Mouse (Mus musculus) liver, postnatal 0 days (tissue): ENCODE measurements around the gene Il17c. TPM values are rescaled to one million over a fixed set of nuclear protein-coding genes. Genes with fewer than 3 reads are reported as not detected.

Source experiments
- ATAC-seq: fragments of 200-750 bp; cut with Nextera tagmentation; 2 replicates; pipeline ENCODE4 v1.8.0; 2017; ENCODE audit warnings: mild to moderate bottlenecking, moderate library complexity
- DNase-seq: peaks from one replicate; pipeline ENCODE4 v3.0.0-alpha.2; 2016
- H3K27ac ChIP-seq: fragments of 300-500 bp; sonication (generic); 2 replicates; pipeline ENCODE4 v1.5.1; 2014; ENCODE audit warnings: antibody characterized with exemption, moderate library complexity, mild to moderate bottlenecking, low read depth
- H3K27me3 ChIP-seq: fragments of 300-500 bp; sonication (generic); 2 replicates; pipeline ENCODE4 v1.6.1; 2014; ENCODE audit warnings: low read length, control low read depth, mixed read lengths; ENCODE audit not compliant: insufficient read depth
- H3K36me3 ChIP-seq: fragments of 300-500 bp; sonication (generic); replicated peaks from 2 replicates; pipeline ENCODE4 v1.6.1; 2014; ENCODE audit warnings: mild to moderate bottlenecking, control low read depth, low read length, moderate library complexity, mixed read lengths; ENCODE audit not compliant: insufficient read depth
- H3K4me1 ChIP-seq: fragments of 300-500 bp; sonication (generic); 2 replicates; pipeline ENCODE4 v1.6.1; 2014; ENCODE audit warnings: antibody characterized with exemption, mild to moderate bottlenecking, control low read depth; ENCODE audit not compliant: insufficient read depth
- H3K4me2 ChIP-seq: fragments of 300-500 bp; sonication (generic); 2 replicates; pipeline ENCODE4 v1.6.1; 2014; ENCODE audit warnings: low read depth, mild to moderate bottlenecking, low read length, moderate library complexity, mixed read lengths
- H3K4me3 ChIP-seq: fragments of 300-500 bp; sonication (generic); 2 replicates; pipeline ENCODE4 v1.5.1; 2014; ENCODE audit warnings: low read depth, low read length
- H3K9ac ChIP-seq: fragments of 300-500 bp; sonication (generic); replicated peaks from 2 replicates; pipeline ENCODE4 v1.6.1; 2014; ENCODE audit warnings: mild to moderate bottlenecking, moderate library complexity
- H3K9me3 ChIP-seq: fragments of 300-500 bp; sonication (generic); 2 replicates; pipeline ENCODE4 v1.6.1; 2016; ENCODE audit warnings: mild to moderate bottlenecking, control low read depth, low read length, mixed read lengths
- CTCF ChIP-seq: sonication (generic); IDR thresholded peaks from 2 replicates; pipeline ENCODE4 v1.5.1; 2016; ENCODE audit warnings: antibody characterized with exemption, low read depth
- EP300 ChIP-seq: IDR thresholded peaks from 2 replicates; pipeline ENCODE4 v1.6.1; 2016; ENCODE audit warnings: antibody characterized with exemption, low read depth, mild to moderate bottlenecking
- WGBS: fragments of 180-500 bp; shearing (Covaris S2); extraction: QIAGEN DNeasy Blood & Tissue Kit; methylation state at CpG from one replicate; pipeline ENCODE4 v1.1.7; 2014; ENCODE audit not compliant: insufficient replicate concordance; 5-methylcytosine and 5-hydroxymethylcytosine counted together
- polyA plus RNA-seq: library from polyadenylated mRNA; unstranded; fragments of >200 nt; fragmentation: Nextera tagmentation; extraction: Ambion mirVana; gene quantifications from 2 replicates; pipeline ENCODE4 v1.2.1, GENCODE M21; 2015

Il17c gene
- polyA plus RNA-seq, 1 experiment from 2014 or later = not detected

DNA sequence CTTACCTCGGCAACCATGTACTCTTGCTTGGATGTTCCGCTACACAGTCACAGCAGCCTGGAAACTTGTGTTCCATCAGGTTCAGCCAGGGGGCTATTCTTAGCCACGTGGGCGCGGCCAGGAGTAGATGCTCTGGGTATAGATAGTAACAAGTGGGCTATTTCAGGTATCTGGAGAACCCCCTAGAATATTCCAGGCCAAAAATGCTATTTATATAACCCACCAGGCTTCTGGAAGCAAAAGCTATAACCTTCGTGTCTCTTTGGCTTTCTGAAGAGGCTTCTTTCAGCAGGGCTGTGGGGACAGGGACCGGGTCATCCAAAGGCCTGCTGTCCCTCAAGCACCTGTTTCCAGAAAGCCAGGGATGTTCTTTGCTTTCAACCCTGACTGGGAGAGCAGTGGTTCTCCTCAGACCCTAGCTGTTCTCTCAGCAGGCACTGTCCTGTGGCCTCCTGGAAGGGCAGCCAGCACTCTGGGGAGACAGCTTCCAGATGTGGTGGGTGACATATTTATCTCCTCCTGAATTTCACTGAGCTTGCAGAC is 29.4 kb downstream of the Il17c start:
- no peak for DNase-seq
- no peak overlapping the region for H3K4me2 ChIP-seq
- no peaks in the 10 kb centered on the region for H3K27me3 ChIP-seq
- no peak overlapping the region for H3K9ac ChIP-seq
- 70% methylated on average over 7 of the region's 7 CpGs for WGBS
- H3K27ac ChIP-seq = no peak overlapping the region
- TF ChIP-seq CTCF (no peak), EP300 (no peak)
- H3K4me1 ChIP-seq = peaks cover 5% of the 10 kb centered on the region
- no peaks in the 10 kb centered on the region for H3K9me3 ChIP-seq
- no peak for ATAC-seq
- no peaks in the 10 kb centered on the region for H3K36me3 ChIP-seq
- H3K4me3 ChIP-seq = no peak overlapping the region

DNA sequence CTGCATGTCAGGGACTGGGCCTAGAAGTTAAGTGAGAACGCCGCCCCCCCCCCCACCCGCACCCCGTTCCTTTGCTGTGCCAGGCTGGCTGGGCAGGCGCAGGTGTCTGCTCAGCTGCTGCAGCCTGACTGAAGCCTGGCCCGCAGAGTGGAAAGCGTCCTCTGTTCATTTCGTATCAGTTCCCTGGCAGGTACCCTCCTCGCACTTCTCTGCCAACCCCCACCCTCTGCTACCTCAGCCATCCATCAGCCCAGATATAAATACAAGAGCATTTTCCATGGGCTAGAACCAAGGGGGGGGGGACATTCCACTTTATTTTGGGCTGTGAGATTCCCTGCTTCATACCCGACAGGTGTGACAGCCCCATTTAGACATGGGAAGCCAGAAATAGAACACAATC is 30.3 kb downstream of the Il17c start:
- DNase-seq (no peak), ATAC-seq (no peak)
- no peaks in the 10 kb centered on the region for H3K36me3 ChIP-seq
- H3K27me3 ChIP-seq = no peaks in the 10 kb centered on the region
- no peak overlapping the region for H3K27ac ChIP-seq
- peaks cover 5% of the 10 kb centered on the region for H3K4me1 ChIP-seq
- TF ChIP-seq CTCF = no peak
- no peak for TF ChIP-seq EP300
- 87% methylated on average over 10 of the region's 10 CpGs for WGBS
- no peak overlapping the region for H3K4me3 ChIP-seq
- H3K9ac ChIP-seq = no peak overlapping the region
- H3K4me2 ChIP-seq = no peak overlapping the region
- H3K9me3 ChIP-seq = no peaks in the 10 kb centered on the region

DNA sequence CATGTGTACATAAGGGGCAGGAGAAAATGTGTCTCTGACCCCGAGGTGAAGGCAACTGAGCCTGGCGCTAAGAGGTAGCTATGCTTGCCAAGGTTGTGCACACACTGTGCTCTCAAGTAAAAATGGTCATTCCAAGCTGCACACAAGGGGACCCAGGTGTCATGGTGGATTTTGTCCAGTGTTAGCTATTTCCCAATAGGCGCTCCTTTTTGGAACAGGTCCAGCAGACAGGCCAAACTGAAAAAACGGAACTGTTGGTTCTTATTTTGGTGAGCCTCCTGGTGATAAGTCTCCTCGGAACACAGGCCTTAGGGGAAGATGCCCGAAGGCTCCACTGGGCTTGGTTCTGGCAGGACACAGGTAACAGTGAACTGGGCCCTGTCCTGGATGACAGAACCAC is 32.6 kb downstream of the Il17c start:
- no peak for ATAC-seq
- H3K36me3 ChIP-seq = no peaks in the 10 kb centered on the region
- no peak for DNase-seq
- H3K9ac ChIP-seq = no peak overlapping the region
- peaks cover 4% of the 10 kb centered on the region for H3K27me3 ChIP-seq
- H3K9me3 ChIP-seq = no peaks in the 10 kb centered on the region
- no peak overlapping the region for H3K4me2 ChIP-seq
- whole genome bisulfite sequencing = 65% methylated on average over 6 of the region's 6 CpGs
- TF ChIP-seq EP300 (no peak), CTCF (no peak)
- H3K4me1 ChIP-seq = peaks cover 6% of the 10 kb centered on the region
- no peak overlapping the region for H3K27ac ChIP-seq
- H3K4me3 ChIP-seq = no peak overlapping the region

DNA sequence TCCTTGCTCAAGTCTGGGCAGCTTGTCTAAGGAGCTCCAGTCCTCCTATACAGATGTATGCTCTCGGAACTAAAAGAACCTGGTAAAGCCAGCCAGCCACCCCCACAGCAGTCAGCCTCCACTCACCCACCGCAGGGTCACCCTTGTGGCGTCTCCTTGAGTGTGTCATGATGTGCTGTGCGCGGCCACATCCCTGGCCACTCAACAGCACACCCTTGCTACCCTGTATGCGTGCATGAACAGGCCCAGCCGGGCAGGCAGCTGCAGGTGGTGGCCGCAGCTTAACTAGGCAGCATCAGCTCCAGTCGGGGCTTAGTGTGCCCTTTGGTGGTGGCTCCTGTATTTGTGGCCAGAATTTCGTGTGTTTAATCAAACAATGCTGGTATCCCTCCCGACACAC is 35.4 kb downstream of the Il17c start:
- H3K9ac ChIP-seq = no peak overlapping the region
- peaks cover 23% of the 10 kb centered on the region for H3K27me3 ChIP-seq
- WGBS = 70% methylated on average over 11 of the region's 11 CpGs
- no peak overlapping the region for H3K4me3 ChIP-seq
- no peaks in the 10 kb centered on the region for H3K9me3 ChIP-seq
- DNase-seq (no peak), ATAC-seq (no peak)
- no peak overlapping the region for H3K4me2 ChIP-seq
- H3K27ac ChIP-seq = no peak overlapping the region
- no peaks in the 10 kb centered on the region for H3K36me3 ChIP-seq
- peaks cover 30% of the 10 kb centered on the region for H3K4me1 ChIP-seq
- TF ChIP-seq EP300 (no peak), CTCF (no peak)

DNA sequence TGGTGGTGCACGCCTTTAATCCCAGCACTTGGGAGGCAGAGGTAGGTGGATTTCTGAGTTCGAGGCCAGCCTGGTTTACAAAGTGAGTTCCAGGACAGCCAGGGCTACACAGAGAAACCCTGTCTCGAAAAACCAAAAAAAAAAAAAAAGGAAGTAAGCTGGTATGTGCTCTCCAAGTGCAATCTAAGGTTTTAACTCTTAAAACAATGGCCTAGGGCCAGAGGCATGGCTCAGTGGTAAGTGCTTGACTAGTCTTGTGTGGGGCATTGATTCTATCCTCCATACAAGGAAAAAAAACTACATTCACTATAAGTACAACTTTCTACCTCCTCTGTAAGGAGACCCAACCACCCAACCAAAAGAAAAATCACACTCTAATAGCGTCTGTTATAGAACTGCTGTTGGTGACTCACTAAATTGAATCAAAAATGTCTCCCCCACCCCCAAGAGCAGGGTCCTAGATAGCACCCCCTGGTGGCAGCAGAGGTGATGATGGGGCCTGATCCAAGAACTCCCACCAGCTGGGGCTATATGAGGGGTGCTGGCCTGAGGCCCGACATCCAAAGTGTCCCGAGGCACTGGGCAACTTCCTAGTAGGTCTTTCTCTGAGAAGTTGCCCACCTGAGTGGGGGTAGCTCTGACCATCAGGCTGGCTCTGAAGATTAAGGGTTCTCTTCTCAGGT is 37.5 kb downstream of the Il17c start:
- 0 out of 2 replicates have a peak overlapping the region, but pooled peaks have one; percentile 63 for H3K4me2 ChIP-seq
- DNase-seq = no peak
- ATAC-seq = no peak
- no peak overlapping the region for H3K27ac ChIP-seq
- H3K9ac ChIP-seq = no peak overlapping the region
- TF ChIP-seq CTCF = peak; percentile 52
- TF ChIP-seq EP300 = no peak
- WGBS = 50% methylated on average over 6 of the region's 6 CpGs
- no peaks in the 10 kb centered on the region for H3K36me3 ChIP-seq
- no peak overlapping the region for H3K4me3 ChIP-seq
- H3K4me1 ChIP-seq = peaks cover 50% of the 10 kb centered on the region
- H3K27me3 ChIP-seq = peaks cover 23% of the 10 kb centered on the region
- H3K9me3 ChIP-seq = no peaks in the 10 kb centered on the region

DNA sequence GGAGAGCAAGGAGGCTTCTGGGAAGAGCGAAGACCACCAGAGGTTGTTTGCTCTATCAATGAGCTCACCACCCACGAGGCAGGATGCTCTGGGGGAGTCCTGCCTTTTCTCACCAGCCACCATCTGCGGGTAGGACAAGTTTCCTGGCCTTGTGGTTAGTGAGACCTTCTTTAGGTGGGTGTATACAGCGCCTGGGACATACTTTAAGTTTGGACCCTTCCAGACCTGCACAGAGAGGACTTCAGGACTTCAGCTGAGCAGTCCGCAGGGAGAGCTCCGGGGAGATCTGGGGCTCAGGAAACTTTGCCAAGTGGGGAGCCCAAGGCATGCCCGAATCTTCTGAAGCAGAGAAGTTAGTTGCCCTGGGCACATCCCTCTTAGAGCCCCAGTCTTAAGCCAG is 38.2 kb downstream of the Il17c start:
- Histone ChIP-seq H3K27ac (no peak overlapping the region), H3K4me2 (peak overlapping the region; percentile 63), H3K9me3 (no peaks in the 10 kb centered on the region), H3K27me3 (peaks cover 23% of the 10 kb centered on the region), H3K36me3 (no peaks in the 10 kb centered on the region), H3K9ac (no peak overlapping the region), H3K4me1 (peaks cover 52% of the 10 kb centered on the region), H3K4me3 (peak overlapping the region; percentile 31)
- WGBS = 23% methylated on average over 7 of the region's 7 CpGs
- TF ChIP-seq CTCF (no peak), EP300 (no peak)
- no peak for DNase-seq
- ATAC-seq = no peak
